Mouse (Mus musculus) E14TG2a.4 (cell line): ENCODE measurements at regions not wholly inside any gene's neighbourhood (a gene's known extent, or its start where the extent isn't known, plus 50 kb on each side); places are given as distances from the start of the nearest gene placed in this dataset.

Experiments used
- CTCF ChIP-seq: conservative IDR thresholded peaks from 2 replicates; pipeline ENCODE4 v1.5.1; 2014; ENCODE audit warnings: low read length
- NANOG ChIP-seq: IDR thresholded peaks from 2 replicates; pipeline ENCODE4 v1.6.1; 2014; ENCODE audit warnings: borderline replicate concordance, low read length, mixed read lengths

- TF ChIP-seq CTCF: no peak
- TF ChIP-seq NANOG: no peak
Observed at GRCm38 (mm10) chr11:48377269-48377668, 388.5 kb upstream of the Sgcd start.
